Mouse (Mus musculus): ENCODE data around the gene Myocos. TPM values are rescaled to one million over a fixed set of nuclear protein-coding genes. Genes with fewer than 3 reads are reported as not detected.
A peak's percentile ranks its signal among the peaks of the same experiment; 100 is the strongest.

The Myocos gene
- polyA plus RNA-seq, 1 experiment, result not detected

DNA sequence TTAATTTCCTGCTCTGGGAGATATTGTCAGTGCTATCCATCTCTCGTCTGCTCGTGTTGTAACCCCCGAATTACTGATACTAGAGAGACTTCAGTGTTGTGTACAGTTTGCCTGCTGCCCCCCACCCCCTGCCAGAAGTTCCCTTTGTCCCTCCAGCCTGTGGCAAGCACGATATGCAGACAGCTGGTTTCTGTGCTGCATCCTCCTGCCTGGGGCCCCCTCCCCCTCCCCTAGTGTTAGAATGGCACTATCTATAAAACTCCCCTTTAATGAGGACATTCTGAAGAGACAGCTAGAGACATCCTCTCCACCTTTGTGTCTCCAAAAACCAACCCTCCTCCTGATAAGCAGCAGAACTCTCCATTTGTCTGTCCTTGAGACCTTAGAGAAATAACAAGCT, 34.1 kb downstream of the Myocos start:
- no peak overlapping the region for H3K4me3 ChIP-seq (ENCODE audit: insufficient read depth, low read length)
- TF ChIP-seq POLR2A (IDR thresholded peaks at IDR 0.05; ENCODE audit: borderline replicate concordance, low read depth, low read length) (no peak), CTCF (IDR thresholded peaks at IDR 0.05; ENCODE audit: low read depth, low read length) (no peak)
- H3K27ac ChIP-seq (ENCODE audit: insufficient read depth, low read depth, low read length), result no peak overlapping the region
- H3K4me1 ChIP-seq (ENCODE audit: control insufficient read depth, insufficient read depth, low read length), result peaks cover 13% of the 10 kb centered on the region

DNA sequence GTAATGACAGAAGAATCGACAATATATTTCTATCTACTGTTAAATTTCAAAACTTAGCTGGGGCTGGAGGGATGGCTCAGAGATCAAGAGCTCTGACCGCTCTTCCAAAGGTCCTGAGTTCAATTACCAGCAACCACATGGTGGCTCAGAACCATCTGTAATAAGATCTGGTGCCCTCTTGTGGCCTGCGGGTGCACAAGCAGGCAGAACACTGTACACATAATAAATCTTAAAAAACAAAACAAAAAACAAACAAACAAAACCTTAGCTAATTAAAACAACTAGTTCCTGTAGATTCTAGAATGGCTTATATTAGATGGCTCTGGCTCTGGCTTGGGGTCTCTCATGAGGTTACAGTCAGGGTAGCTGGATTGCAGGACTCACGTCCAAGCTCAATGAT, 37.5 kb downstream of the Myocos start:
- no peak overlapping the region for H3K27ac ChIP-seq (ENCODE audit: insufficient read depth, low read depth, low read length)
- H3K4me1 ChIP-seq (ENCODE audit: control insufficient read depth, insufficient read depth, low read length), result peaks cover 7% of the 10 kb centered on the region
- no peak for TF ChIP-seq POLR2A (IDR thresholded peaks at IDR 0.05; ENCODE audit: borderline replicate concordance, low read depth, low read length)
- peak; percentile 65 for TF ChIP-seq CTCF (IDR thresholded peaks at IDR 0.05; ENCODE audit: low read depth, low read length)
- no peak overlapping the region for H3K4me3 ChIP-seq (ENCODE audit: insufficient read depth, low read length)

DNA sequence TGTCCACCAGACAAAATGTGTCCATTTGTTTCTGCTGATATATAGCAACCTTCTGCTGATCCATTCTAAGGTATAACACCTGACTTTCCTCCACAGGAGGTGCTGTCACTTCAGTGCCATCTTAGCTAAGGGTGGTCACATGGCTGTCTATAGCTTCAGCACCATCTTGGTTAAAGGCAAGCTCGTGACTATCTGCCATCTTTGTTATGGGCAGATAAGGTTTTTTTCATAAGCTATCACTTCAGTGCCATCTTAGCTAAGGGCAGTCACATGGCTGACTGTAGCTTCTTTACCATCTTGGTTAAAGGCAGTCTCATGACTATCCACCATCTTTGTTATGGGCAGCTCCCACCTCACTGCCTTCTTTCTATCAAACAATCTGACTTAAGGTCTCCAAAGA, 42.5 kb downstream of the Myocos start:
- H3K4me1 ChIP-seq (ENCODE audit: control insufficient read depth, insufficient read depth, low read length), result 0 out of 2 replicates have a peak, but pooled peaks cover 3% of the 10 kb centered on the region
- no peak overlapping the region for H3K4me3 ChIP-seq (ENCODE audit: insufficient read depth, low read length)
- H3K27ac ChIP-seq (ENCODE audit: insufficient read depth, low read depth, low read length), result no peak overlapping the region
- TF ChIP-seq CTCF (IDR thresholded peaks at IDR 0.05; ENCODE audit: low read depth, low read length) (no peak), POLR2A (IDR thresholded peaks at IDR 0.05; ENCODE audit: borderline replicate concordance, low read depth, low read length) (no peak)

DNA sequence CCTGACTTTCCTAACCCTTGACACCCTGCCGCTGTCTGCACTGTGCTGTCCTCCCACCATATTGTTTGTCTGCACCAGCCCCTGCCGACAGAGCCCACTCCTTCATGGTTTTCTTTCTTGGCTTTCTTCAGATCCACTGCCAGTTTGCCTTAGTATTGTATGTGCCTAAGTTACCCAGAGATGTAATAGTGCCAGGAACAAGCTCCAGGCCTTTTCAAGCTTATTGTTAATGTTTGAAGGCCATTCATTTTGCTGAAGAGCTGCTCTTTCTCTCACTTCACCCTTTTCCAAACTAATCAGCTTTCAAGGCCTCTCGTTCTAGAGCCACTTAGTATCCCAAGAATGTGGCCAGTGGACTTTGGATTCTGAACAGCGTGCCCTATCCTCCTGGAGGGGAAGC, 46.8 kb downstream of the Myocos start:
- TF ChIP-seq POLR2A (IDR thresholded peaks at IDR 0.05; ENCODE audit: borderline replicate concordance, low read depth, low read length) (no peak), CTCF (IDR thresholded peaks at IDR 0.05; ENCODE audit: low read depth, low read length) (no peak)
- Histone ChIP-seq H3K4me1 (ENCODE audit: control insufficient read depth, insufficient read depth, low read length) (peaks cover 5% of the 10 kb centered on the region; the same call in 1 of the 2 replicates), H3K27ac (ENCODE audit: insufficient read depth, low read depth, low read length) (no peak overlapping the region), H3K4me3 (ENCODE audit: insufficient read depth, low read length) (no peak overlapping the region)

DNA sequence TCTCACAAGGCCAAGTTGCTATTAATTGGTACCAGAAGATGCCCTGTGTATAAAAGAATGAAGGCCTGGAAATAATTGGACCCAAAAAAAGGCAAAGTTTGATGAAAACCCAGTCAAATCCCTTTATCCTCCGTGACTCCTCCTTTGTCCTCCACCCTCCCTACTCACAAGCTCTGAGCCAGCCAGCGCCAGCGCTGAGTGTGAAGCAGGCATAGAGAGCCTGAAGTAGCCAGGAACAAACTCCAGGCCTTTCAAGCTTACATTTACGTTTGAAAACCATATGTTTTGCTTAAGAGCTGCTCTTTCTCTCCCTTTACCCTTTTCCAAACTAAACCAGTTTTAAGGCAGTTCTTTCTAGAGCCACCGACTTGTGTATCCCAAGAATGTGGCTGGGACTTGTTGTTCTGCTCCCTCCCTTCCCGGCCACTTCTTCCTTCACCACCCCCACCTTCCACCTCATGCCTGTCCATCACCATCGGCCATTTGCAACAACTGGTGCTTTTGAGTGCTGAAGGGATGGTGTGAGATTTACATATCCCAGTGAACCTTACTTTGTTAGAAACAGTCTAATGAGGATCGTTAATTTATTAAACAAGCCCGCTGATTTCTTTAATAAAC, 48.3 kb downstream of the Myocos start:
- Histone ChIP-seq H3K4me3 (ENCODE audit: insufficient read depth, low read length) (no peak overlapping the region), H3K4me1 (ENCODE audit: control insufficient read depth, insufficient read depth, low read length) (peaks cover 5% of the 10 kb centered on the region; the same call in 1 of the 2 replicates), H3K27ac (ENCODE audit: insufficient read depth, low read depth, low read length) (no peak overlapping the region)
- TF ChIP-seq CTCF (IDR thresholded peaks at IDR 0.05; ENCODE audit: low read depth, low read length) (no peak), POLR2A (IDR thresholded peaks at IDR 0.05; ENCODE audit: borderline replicate concordance, low read depth, low read length) (no peak)

DNA sequence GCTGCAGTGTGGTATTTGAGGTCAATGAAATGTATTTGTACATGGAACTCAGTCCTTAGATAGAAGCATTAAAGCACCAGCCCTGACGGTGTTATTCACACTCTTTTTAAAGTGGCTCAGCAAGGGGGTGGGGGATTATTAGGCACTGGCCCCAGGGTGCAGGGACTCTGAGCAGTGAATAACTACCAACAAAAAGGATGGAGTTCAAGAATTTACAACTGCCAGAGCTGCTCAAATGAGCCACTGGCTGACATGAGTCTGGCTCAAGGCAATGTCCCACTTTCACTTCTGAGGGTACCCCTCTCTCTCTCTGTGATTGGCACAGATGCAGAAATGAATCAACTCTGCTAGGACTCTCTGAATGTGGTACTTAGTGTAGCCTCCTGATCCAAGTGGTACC, 49.9 kb downstream of the Myocos start:
- TF ChIP-seq POLR2A (IDR thresholded peaks at IDR 0.05; ENCODE audit: borderline replicate concordance, low read depth, low read length) (no peak), CTCF (IDR thresholded peaks at IDR 0.05; ENCODE audit: low read depth, low read length) (no peak)
- no peak overlapping the region for H3K27ac ChIP-seq (ENCODE audit: insufficient read depth, low read depth, low read length)
- peaks cover 5% of the 10 kb centered on the region; the same call in 1 of the 2 replicates for H3K4me1 ChIP-seq (ENCODE audit: control insufficient read depth, insufficient read depth, low read length)
- no peak overlapping the region for H3K4me3 ChIP-seq (ENCODE audit: insufficient read depth, low read length)

DNA sequence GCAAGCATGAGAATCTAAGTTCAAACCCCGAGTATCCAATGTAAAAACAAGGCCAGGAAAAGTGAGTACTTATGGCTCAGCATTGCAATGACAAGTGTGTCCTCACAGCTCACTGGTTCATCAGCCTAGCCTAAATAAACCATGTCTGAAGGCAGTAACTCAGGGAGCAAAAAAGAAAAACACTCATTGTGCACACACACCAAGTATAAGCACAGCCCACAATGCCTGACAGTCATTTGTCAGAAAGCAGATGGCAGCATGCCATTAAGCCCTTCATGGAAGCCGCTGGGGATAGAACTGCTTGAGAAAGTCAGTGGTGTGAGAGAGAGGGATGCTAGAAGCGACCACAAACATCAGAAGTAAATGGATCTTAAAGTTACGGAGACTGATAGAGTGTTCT, 56.7 kb downstream of the Myocos start:
- Histone ChIP-seq H3K4me3 (ENCODE audit: insufficient read depth, low read length) (no peak overlapping the region), H3K4me1 (ENCODE audit: control insufficient read depth, insufficient read depth, low read length) (no peaks in the 10 kb centered on the region), H3K27ac (ENCODE audit: insufficient read depth, low read depth, low read length) (no peak overlapping the region)
- TF ChIP-seq POLR2A (IDR thresholded peaks at IDR 0.05; ENCODE audit: borderline replicate concordance, low read depth, low read length) (no peak), CTCF (IDR thresholded peaks at IDR 0.05; ENCODE audit: low read depth, low read length) (no peak)

DNA sequence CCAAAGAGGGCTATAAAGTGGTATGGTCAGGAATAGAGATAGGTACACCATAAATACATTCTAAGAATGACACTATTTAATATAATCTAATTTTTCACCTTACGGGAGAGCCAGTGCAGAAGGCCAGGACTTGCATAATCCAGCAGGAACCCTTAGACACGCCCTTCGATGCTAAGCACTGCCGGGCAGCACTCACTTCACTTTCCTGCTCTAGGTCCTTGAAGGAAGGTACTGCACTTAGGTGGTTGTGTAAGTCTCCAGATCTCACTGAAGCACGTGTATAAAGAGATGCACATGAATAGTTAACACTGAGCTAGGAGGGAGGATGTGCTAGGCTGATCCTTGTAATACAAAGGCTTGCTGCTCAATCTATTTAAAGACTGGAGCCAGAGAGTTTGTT, 58.4 kb downstream of the Myocos start:
- TF ChIP-seq CTCF (IDR thresholded peaks at IDR 0.05; ENCODE audit: low read depth, low read length) (no peak), POLR2A (IDR thresholded peaks at IDR 0.05; ENCODE audit: borderline replicate concordance, low read depth, low read length) (no peak)

DNA sequence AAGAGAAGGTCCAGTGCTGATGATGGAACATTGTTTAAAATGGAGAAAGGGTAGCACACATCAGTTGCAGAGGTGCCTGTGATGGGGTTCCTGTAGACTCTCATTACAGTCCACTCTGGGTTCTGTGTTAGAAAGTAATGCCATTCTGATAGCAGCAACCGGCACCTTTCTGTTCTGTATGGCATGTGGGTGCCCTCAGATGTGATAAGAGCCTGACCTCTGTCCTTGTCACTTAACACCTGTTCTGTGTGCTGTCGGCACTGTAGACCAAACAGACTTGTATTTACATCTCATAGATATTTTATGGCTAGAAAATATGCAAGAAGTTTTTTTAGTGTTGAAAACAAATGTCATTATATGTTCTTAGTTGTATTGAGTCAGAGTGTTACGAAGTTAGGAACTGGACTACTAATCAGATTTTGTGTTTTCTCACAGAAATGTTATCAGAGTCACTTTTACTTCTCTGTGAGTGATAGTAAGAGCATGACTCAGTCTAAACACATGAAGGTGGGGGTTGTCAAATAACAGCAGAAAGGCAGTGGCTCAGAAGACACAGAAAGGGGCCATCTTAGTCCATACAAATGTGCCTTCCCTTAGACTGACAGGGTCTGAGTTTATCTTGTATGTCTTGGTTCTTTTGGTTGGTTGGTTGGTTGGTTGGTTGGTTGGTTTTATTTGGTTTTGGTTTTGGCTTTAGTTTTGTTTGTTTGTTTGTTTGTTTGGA, 60.5 kb downstream of the Myocos start:
- H3K4me1 ChIP-seq (ENCODE audit: control insufficient read depth, insufficient read depth, low read length), result no peaks in the 10 kb centered on the region
- no peak for TF ChIP-seq POLR2A (IDR thresholded peaks at IDR 0.05; ENCODE audit: borderline replicate concordance, low read depth, low read length)
- no peak for TF ChIP-seq CTCF (IDR thresholded peaks at IDR 0.05; ENCODE audit: low read depth, low read length)
- no peak overlapping the region for H3K27ac ChIP-seq (ENCODE audit: insufficient read depth, low read depth, low read length)

More for the DNA sequence above, 58.4 kb downstream of the Myocos start:
- Histone ChIP-seq H3K4me1 (ENCODE audit: control insufficient read depth, insufficient read depth, low read length) (no peaks in the 10 kb centered on the region), H3K4me3 (ENCODE audit: insufficient read depth, low read length) (no peak overlapping the region), H3K27ac (ENCODE audit: insufficient read depth, low read depth, low read length) (no peak overlapping the region)

More for the DNA sequence above, 60.5 kb downstream of the Myocos start:
- no peak overlapping the region for H3K4me3 ChIP-seq (ENCODE audit: insufficient read depth, low read length)

Other genes with a start within 250 kb of the Myocos start
- 0.29 and 1.4 TPM in 2 replicates for gene Dnm3, start 180.2 kb downstream of the Myocos start, polyA plus RNA-seq (2012; ENCODE audit: insufficient read depth, insufficient read length, missing spikeins)
- gene Mettl13, start 109.7 kb downstream of the Myocos start, polyA plus RNA-seq (2012; ENCODE audit: insufficient read depth, insufficient read length, missing spikeins), result 6.5 and 8.2 TPM in 2 replicates
- gene Vamp4, start 87.7 kb downstream of the Myocos start, polyA plus RNA-seq (2012; ENCODE audit: insufficient read depth, insufficient read length, missing spikeins), result 75.5 and 78.8 TPM in 2 replicates
- gene Myoc, start 19.1 kb downstream of the Myocos start, polyA plus RNA-seq (2012; ENCODE audit: insufficient read depth, insufficient read length, missing spikeins), result not detected in 2 replicates
- gene Prrc2c, start 82.3 kb upstream of the Myocos start, polyA plus RNA-seq (2012; ENCODE audit: insufficient read depth, insufficient read length, missing spikeins), result 115 and 119 TPM in 2 replicates
- gene Fmo4, start 155.8 kb upstream of the Myocos start, polyA plus RNA-seq (2012; ENCODE audit: insufficient read depth, insufficient read length, missing spikeins), result not detected in 2 replicates
- not detected in 2 replicates for gene Fmo1, start 208.4 kb upstream of the Myocos start, polyA plus RNA-seq (2012; ENCODE audit: insufficient read depth, insufficient read length, missing spikeins)
- not detected in 2 replicates for gene Fmo2, start 240.5 kb upstream of the Myocos start, polyA plus RNA-seq (2012; ENCODE audit: insufficient read depth, insufficient read length, missing spikeins)

Measured in bone marrow macrophage, adult 2 months (primary cell).